Mouse (Mus musculus): ENCODE measurements at regions not wholly inside any gene's neighbourhood (a gene's known extent, or its start where the extent isn't known, plus 50 kb on each side); places are given as distances from the start of the nearest gene placed in this dataset.
"Not testable (repeated sequence)": the region's sequence is repeated elsewhere in the genome, so short reads cannot be mapped to it uniquely, and the experiment has no call there.

DNA sequence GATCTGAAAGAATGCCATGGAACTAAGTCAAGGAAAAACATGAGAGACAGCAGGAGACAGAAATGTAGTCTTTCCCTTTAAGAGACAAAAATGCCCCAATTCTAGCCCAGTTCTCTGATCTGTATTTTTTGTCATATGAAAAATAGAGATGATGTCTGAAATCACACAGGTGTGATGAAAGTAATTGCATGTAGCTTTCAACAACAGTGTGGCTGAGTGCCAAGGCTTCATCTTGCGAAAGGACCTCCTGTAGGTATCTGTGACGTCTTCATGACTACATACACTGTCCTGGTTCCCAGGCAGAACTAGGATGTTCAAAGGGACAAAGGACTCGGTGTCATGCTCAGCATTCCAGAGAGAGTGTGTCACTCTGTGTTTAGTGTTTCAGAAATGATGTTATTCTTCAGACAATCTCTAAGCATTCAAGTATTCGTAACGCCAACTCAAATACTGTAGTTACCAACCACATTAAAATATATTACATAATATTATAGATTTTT is 629.8 kb downstream of the Lrriq3 start:
- no peaks in the 10 kb centered on the region for H3K4me1 ChIP-seq (ENCODE audit: control insufficient read depth in 1 of 2, insufficient read depth in 2 of 2)
- in situ Hi-C loops (cut with MboI; ENCODE audit: low pct_ligation_motif_present, low pct_unique_long_range_greater_than_20kb, low sequenced_read_pairs) (no loop called here), dilution Hi-C loops (cut with MboI; ENCODE audit: extremely low pct_ligation_motif_present, extremely low pct_unique_long_range_greater_than_20kb, low sequenced_read_pairs) (no loop called here)
- no peak overlapping the region for H3K4me2 ChIP-seq (ENCODE audit: insufficient read depth, low read depth, poor library complexity, severe bottlenecking)
- no peak overlapping the region for H3K27ac ChIP-seq (ENCODE audit: insufficient read depth, low read depth)
- H3K36me3 ChIP-seq (replicated peaks in 1 of 2; ENCODE audit: control insufficient read depth in 1 of 2, insufficient read depth in 1 of 2, low read length in 1 of 2): no peaks in the 10 kb centered on the region
- DNase-seq (ENCODE audit: extremely low read depth): no peak
- no peaks in the 10 kb centered on the region for H3K79me2 ChIP-seq (replicated peaks; ENCODE audit: control insufficient read depth, extremely low read depth, insufficient read depth, poor library complexity, severe bottlenecking)
- H3K4me3 ChIP-seq (replicated peaks in 1 of 3; ENCODE audit: low read depth in 2 of 3, low read length in 2 of 3, poor library complexity in 1 of 3): no peak overlapping the region
- no peak overlapping the region for H3K9ac ChIP-seq (ENCODE audit: insufficient read depth, low read depth)
- TF ChIP-seq POLR2AphosphoS2 (IDR thresholded peaks at IDR 0.05; ENCODE audit: low read depth, low read length) (no peak), TCF12 (IDR thresholded peaks at IDR 0.05; ENCODE audit: low read depth, low read length) (no peak), ZKSCAN1 (IDR thresholded peaks at IDR 0.05; ENCODE audit: borderline replicate concordance, low read depth, low read length) (no peak), SMC3 (IDR thresholded peaks at IDR 0.05; ENCODE audit: low read depth, low read length) (no peak), ETS1 (conservative IDR thresholded peaks at IDR 0.05; ENCODE audit: low read depth, low read length) (no peak), KAT2A (IDR thresholded peaks at IDR 0.05; ENCODE audit: insufficient replicate concordance, low read length) (no peak), NELFE (IDR thresholded peaks at IDR 0.05; ENCODE audit: low read depth, low read length) (no peak)
- no peaks in the 10 kb centered on the region for H3K27me3 ChIP-seq (replicated peaks)
- H3K9me3 ChIP-seq (replicated peaks; ENCODE audit: low read length): peaks cover 7% of the 10 kb centered on the region

DNA sequence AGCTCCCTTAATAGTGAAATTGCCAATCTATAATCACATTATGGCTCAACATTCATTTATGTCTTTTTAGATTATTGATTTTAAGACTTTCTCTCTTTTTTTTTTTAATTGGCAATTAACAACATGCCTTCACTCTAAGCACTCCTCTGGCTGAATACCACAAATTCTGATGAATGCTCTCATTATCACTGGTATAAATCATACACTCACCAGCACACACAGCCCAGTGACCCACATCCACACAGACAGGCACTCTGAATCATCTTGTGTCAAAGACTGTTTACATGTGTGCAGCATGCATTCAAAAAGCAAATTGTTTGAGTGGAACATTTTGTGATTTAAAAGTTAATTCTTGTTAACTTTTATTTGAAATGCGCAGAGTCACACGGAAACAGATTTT is 649.2 kb downstream of the Lrriq3 start:
- no peak overlapping the region for H3K4me2 ChIP-seq (ENCODE audit: insufficient read depth, low read depth, poor library complexity, severe bottlenecking)
- in situ Hi-C loops (cut with MboI; ENCODE audit: low pct_ligation_motif_present, low pct_unique_long_range_greater_than_20kb, low sequenced_read_pairs) (no loop called here), dilution Hi-C loops (cut with MboI; ENCODE audit: extremely low pct_ligation_motif_present, extremely low pct_unique_long_range_greater_than_20kb, low sequenced_read_pairs) (no loop called here)
- H3K9ac ChIP-seq (ENCODE audit: insufficient read depth, low read depth): no peak overlapping the region
- TF ChIP-seq ZMIZ1 (IDR thresholded peaks at IDR 0.05; ENCODE audit: low read depth, low read length) (no peak), USF1 (IDR thresholded peaks at IDR 0.05; ENCODE audit: low read depth, low read length) (no peak), HCFC1 (IDR thresholded peaks at IDR 0.05; ENCODE audit: low read depth, low read length) (no peak), IRF4 (IDR thresholded peaks at IDR 0.05; ENCODE audit: low read depth, low read length) (no peak), NELFE (IDR thresholded peaks at IDR 0.05; ENCODE audit: low read depth, low read length) (no peak), KAT2A (IDR thresholded peaks at IDR 0.05; ENCODE audit: insufficient replicate concordance, low read length) (no peak), POLR2AphosphoS2 (IDR thresholded peaks at IDR 0.05; ENCODE audit: low read depth, low read length) (no peak), JUN (IDR thresholded peaks at IDR 0.05; ENCODE audit: insufficient read depth, low read depth, low read length) (no peak), MAZ (IDR thresholded peaks at IDR 0.05; ENCODE audit: low read depth, low read length) (no peak), TCF12 (IDR thresholded peaks at IDR 0.05; ENCODE audit: low read depth, low read length) (no peak), NRF1 (IDR thresholded peaks at IDR 0.05; ENCODE audit: low read depth, low read length) (no peak), MEF2A (IDR thresholded peaks at IDR 0.05; ENCODE audit: borderline replicate concordance, low read depth, low read length) (no peak), RCOR1 (conservative IDR thresholded peaks at IDR 0.05; ENCODE audit: low read depth, low read length) (no peak), MAFK (IDR thresholded peaks at IDR 0.05; ENCODE audit: insufficient replicate concordance, low read length) (no peak), ELF1 (IDR thresholded peaks at IDR 0.05; ENCODE audit: low read depth, low read length) (no peak)
- no peak overlapping the region for H3K27ac ChIP-seq (ENCODE audit: insufficient read depth, low read depth)
- H3K4me3 ChIP-seq (replicated peaks in 1 of 3; ENCODE audit: low read depth in 2 of 3, low read length in 2 of 3, poor library complexity in 1 of 3): no peak overlapping the region
- no peaks in the 10 kb centered on the region for H3K27me3 ChIP-seq (replicated peaks)
- peaks cover 8% of the 10 kb centered on the region for H3K9me3 ChIP-seq (replicated peaks; ENCODE audit: low read length)
- no peaks in the 10 kb centered on the region for H3K4me1 ChIP-seq (ENCODE audit: control insufficient read depth in 1 of 2, insufficient read depth in 2 of 2)
- no peak for DNase-seq (ENCODE audit: extremely low read depth)
- H3K36me3 ChIP-seq (replicated peaks in 1 of 2; ENCODE audit: control insufficient read depth in 1 of 2, insufficient read depth in 1 of 2, low read length in 1 of 2): no peaks in the 10 kb centered on the region
- no peaks in the 10 kb centered on the region for H3K79me2 ChIP-seq (replicated peaks; ENCODE audit: control insufficient read depth, extremely low read depth, insufficient read depth, poor library complexity, severe bottlenecking)

- in situ Hi-C loops (cut with MboI; ENCODE audit: low pct_ligation_motif_present, low pct_unique_long_range_greater_than_20kb, low sequenced_read_pairs); H3K27me3 ChIP-seq (replicated peaks); H3K79me2 ChIP-seq (replicated peaks; ENCODE audit: control insufficient read depth, extremely low read depth, insufficient read depth, poor library complexity, severe bottlenecking); H3K4me1 ChIP-seq (ENCODE audit: control insufficient read depth in 1 of 2, insufficient read depth in 2 of 2); H3K27ac ChIP-seq (ENCODE audit: insufficient read depth, low read depth); H3K4me2 ChIP-seq (ENCODE audit: insufficient read depth, low read depth, poor library complexity, severe bottlenecking); dilution Hi-C loops (cut with MboI; ENCODE audit: extremely low pct_ligation_motif_present, extremely low pct_unique_long_range_greater_than_20kb, low sequenced_read_pairs); H3K36me3 ChIP-seq (replicated peaks in 1 of 2; ENCODE audit: control insufficient read depth in 1 of 2, insufficient read depth in 1 of 2, low read length in 1 of 2); DNase-seq (ENCODE audit: extremely low read depth); H3K9ac ChIP-seq (ENCODE audit: insufficient read depth, low read depth); H3K4me3 ChIP-seq (replicated peaks in 1 of 3; ENCODE audit: low read depth in 2 of 3, low read length in 2 of 3, poor library complexity in 1 of 3): not testable (repeated sequence)
- H3K9me3 ChIP-seq (replicated peaks; ENCODE audit: low read length): peaks cover 14% of the 10 kb centered on the region
These were observed 653.4 kb downstream of the Lrriq3 start for GRCm38 (mm10) chr3:155746601-155747000.

Data from CH12.LX (cell line).